Mouse (Mus musculus): ENCODE measurements around the gene Prkcd.

The Prkcd gene

GRCm38 (mm10) chr14:30625856-30626726 is at the start of gene Prkcd:
Gene Prkcd, minus strand, starts transcription at chr14:30626210.
- peak; percentile 93 to 95 for DNase-seq

DNA sequence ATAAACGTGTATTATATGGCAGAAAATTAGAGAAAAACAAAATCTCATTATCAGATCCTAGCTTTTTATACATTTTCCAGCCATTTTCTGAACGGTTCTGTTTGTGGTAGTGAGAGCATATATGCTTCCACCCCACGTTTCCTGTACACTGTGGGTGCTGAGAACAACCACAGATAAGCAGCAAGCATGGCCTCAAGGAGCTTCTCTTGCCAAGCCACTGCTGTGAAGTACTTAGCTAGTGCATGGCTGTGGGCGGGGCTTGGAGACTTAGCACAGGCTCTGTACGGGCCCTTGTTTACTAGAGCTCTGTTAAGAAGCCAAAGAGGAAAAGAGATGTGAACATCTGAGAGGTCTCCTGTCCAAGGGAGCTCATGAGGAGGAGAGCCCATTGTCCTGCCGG is 48.9 kb upstream of the Prkcd start:
- peak; percentile 55 to 67 for DNase-seq

- DNase-seq: peak; percentile 78 to 83
These were observed 45.9 kb upstream of the Prkcd start for GRCm38 (mm10) chr14:30671986-30672312.

GRCm38 (mm10) chr14:30671095-30671985 is 45.3 kb upstream of the Prkcd start:
- DNase-seq: no peak

- DNase-seq: no peak
These were observed 44.2 kb upstream of the Prkcd start for GRCm38 (mm10) chr14:30670161-30670560.

DNA sequence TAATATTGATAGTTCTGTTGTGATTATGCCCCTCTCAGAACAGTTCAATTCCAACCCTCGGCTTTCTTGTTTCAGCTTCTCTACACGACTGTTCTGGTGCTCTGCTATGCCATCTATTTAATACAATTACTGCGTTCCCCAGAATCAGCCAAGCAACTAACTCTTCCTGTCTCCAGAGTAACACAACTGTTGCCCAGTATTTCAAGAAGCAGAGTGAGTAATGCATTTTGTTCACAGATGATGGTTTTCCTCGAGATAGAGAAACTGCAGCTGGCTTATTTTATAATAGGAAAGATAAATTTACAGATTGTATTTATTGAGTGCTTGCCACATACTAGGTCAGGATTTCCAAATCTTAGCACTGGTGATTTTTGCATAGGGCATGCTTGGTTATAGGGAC is 40.6 kb upstream of the Prkcd start:
- DNase-seq: no peak

DNA sequence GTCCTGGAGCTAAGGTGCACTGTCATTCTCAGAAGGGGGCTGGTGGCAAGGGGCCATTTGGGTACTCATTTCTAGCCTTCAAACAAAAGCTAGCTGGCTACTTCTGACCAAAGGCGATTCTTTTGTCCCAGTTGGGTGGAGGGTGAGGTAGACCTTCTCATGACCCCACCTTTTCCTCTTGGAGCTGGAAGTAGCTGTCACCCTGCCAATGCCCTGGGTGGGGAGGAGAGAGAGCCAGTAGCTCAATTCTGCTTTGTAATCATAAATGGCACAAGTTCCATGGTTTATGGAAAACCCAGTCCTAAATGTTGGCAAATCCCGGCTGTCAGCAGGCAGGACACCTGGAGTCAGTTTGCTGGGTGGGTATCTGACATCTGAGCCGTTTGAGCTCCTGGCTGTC is 40.1 kb upstream of the Prkcd start:
- DNase-seq: no peak

GRCm38 (mm10) chr14:30655531-30655930 is 29.5 kb upstream of the Prkcd start:
- DNase-seq: no peak

- no peak for DNase-seq
These were observed 28.8 kb upstream of the Prkcd start for GRCm38 (mm10) chr14:30654691-30655228.

DNA sequence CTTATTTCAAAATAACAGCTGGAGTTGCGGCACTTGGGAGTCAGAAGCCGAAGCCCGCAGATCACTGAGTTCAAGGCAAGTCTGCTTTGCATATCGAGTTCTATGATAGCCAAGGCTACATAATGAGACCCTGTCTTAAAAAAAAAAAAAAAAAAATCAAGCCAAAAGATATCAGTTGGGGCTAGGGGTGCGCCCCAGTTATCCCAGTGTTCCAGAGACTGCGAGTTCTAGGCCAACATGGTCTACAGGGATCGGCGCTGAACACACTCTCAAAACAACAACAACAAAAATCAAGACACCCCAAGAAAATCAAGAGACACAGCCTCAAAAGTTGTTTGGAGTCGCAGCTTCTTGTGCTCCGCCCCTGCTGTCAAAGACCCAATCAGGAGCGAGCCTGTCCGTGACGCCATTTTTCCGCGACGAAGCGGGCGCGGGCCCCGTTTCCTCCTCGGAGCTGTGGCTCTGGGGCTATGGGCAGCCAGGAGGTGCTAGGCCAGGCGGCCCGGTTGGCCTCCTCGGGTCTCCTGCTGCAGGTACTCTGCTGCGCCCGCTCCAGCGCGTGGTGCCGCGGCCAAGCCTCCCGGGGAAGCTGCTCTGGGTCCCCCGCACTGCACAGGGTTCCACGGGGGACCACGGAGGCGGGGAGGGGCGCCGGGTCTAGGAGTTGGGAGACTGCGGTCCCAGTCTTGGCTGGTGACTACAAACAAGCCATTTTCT is 28.1 kb upstream of the Prkcd start, which contains the start of gene Rft1:
Rft1 (plus strand) TSS at position 418 of the 717 bp plus-strand sequence.
- DNase-seq: peak; percentile 97 to 99

- DNase-seq: no peak
These were observed 25.0 kb upstream of the Prkcd start for GRCm38 (mm10) chr14:30650969-30651368.

DNA sequence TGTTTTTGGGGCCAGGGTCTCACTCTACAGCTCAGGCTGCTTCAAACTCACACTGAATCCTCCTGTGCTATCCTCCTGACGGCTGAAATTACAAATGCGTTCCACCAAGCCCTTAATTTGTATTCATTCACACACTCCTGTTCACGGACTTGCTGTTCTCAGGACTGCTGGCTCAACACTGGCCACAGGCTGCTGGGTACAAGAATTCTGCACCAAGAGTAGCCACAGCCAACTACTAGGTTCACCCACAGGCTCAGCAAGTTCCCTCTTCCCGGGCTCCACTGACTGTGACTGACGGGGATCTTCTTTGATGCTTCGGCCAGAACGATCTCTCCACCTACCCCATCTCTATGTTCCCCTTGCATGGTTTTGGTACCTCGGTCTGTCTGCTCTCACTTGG is 23.7 kb upstream of the Prkcd start:
- DNase-seq: no peak

DNA sequence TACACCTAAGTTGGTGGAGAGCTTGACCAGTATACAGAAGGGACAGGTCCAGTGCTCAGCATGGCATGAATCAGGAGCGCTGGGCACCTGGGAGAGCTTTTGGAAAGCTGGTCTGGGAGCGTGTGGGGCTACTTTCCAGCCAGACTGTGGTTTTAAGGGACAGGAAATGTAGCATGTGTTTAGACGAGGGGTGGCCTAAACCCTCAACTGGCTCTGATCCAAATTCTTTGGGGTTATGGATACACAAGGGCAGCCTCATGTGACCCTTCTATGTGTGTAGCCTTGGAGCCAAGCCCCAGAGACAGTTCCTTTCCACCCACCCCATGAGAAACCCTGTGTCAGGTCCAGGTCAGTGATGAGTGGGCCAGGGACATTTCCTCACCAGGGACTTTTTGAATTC is 22.5 kb upstream of the Prkcd start:
- no peak for DNase-seq

DNA sequence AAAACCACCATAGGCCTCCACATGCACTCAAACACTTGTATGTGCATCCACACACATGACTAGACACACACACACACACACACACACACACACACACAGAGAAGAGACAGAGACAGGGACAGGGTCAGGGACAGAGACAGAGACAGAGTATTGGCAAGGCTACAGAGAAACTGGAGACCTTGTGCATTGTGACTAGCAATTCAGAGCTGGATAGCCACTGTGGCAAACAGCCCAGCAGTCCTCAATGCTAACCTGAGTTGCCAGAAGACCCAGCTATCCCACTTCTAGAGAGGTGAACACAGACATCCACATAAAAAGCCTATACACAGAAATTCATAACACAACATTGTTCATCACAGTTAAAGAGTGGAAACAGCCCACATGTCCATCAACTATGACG is 20.5 kb upstream of the Prkcd start:
- no peak for DNase-seq

- DNase-seq: no peak
These were observed 19.1 kb upstream of the Prkcd start for GRCm38 (mm10) chr14:30645066-30645465.

DNA sequence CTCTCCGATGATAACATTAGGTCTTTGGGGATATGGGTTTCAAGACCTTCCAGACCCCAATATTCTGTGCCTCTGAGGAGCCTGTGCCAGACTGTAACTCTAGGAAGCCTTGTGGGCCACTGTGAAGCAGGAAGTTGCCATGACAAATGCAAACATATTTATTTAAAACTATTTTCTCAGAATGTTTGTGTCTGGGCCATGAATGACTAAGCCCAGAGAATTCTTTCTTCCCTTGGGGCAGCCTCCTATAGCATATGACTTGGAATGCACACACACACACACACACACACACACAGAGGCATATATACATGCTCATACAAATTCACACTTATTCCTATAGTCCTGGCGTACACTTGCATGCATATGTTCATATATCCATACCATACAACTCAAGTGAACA is 18.0 kb upstream of the Prkcd start:
- no peak for DNase-seq

GRCm38 (mm10) chr14:30641748-30642147 is 15.7 kb upstream of the Prkcd start:
- peak; percentile 39 to 54 for DNase-seq

DNA sequence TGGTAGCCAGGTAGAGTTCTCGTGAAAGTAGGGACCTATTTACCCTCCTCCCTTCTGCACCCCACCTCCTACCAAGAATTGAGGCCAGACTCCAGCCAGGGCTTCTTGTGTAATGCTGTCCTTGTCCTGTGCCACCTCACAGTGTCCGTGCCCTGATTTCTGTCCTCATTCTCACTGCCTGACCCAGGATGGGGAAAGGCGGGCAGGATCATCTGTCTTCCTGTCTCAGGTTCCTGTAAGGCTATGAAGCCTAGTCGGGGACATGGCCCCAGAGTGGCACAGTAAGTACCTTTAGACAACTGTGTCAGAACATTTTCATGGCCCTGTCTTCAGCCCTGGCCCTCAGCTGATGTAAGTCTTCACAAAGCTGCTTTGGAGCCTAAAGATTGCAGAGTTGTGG is 12.7 kb upstream of the Prkcd start:
- DNase-seq: no peak

GRCm38 (mm10) chr14:30638009-30638408 is 12.0 kb upstream of the Prkcd start:
- DNase-seq: no peak

DNA sequence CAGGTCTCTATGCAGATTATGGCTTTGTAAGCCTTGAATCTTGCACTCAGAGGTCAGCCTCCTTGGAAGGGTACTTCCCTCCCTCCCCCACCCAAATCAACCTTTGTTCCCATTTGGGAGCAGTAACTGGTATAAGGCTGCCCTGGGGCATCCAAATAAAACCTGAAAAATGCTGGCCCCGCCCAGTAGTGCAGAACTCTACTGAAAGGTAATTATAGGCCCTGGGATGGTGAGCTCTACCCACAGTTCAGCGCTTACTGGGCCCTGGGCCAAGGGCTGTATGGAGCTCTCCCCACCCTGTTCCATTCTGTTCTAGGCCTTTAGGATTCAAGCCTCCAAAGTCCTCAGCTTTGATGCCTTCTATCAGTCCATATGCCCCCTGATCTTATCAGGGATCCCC is 11.1 kb upstream of the Prkcd start:
- DNase-seq: no peak

DNA sequence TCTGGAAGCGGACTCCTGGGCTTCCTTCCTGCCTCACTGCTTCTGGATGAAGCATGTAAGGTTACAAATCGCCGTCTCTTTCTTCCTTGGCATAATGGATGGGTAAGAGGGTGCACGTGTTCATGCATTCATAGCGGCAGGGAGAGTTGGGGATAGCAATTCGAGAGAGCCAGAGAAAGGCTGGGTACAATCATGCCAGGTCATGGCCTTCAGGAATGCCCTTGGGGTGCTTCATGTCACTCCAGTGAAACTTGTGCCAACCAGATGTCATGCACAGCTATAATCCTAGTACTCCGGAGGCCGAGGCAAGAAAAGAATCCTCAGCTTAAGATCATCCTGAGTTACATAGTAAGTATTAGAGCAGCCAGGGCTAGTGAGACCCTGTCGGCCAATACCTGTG is 10.5 kb upstream of the Prkcd start:
- no peak for DNase-seq

- no peak for DNase-seq
These were observed 9.4 kb upstream of the Prkcd start for GRCm38 (mm10) chr14:30635219-30635910.

Data from thymus, postnatal 36 days (tissue).